9 mouse cellular contexts compared by ENCODE assay signal in the genomic region with DNA sequence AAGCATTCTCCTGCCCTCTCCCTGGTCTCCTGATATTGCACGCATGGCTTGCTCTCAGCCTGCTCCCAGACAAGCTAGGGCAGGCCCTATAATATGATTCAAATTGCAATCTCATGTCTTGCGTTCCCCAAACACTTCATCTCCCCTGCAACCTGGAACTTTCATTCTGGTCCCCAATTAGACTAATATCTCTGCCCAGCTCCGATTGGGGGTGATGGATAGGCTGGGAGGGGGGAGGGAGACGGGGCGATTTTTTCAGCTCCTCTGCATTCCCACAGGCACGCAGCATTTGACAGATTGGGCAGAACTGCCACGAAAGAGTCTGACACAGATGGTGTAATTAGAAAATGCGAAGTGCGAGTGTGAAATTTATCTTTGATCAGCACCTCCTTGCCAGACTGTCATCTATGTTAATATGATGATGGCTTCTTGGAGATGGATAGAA.
DNase-seq lines count a peak whose midpoint lies in the region; ATAC-seq and TF ChIP-seq lines count a peak whose summit lies in the region.
"Had no signal": no experiment of that assay in that cellular context is flagged by ENCODE, and none has a peak within 500 bp of the region (broad histone marks: within the 10 kb centered on the region; RNA-seq: fewer than 3 reads in every experiment).

No protein-coding gene starts in this region.

- peak overlapping the region; percentile 26; the same call in 1 of the 2 replicates for H3K4me2 ChIP-seq in forebrain, embryonic 15.5 days (replicated peaks)
- H3K4me2 ChIP-seq in neural tube, embryonic 15.5 days, result peak overlapping the region; percentile 40
- H3K4me2 ChIP-seq: embryonic facial prominence, embryonic 12.5 days had no signal

- ATAC-seq in forebrain, embryonic 15.5 days (replicated peaks), result peak; percentile 82
- no peak for ATAC-seq in neural tube, embryonic 15.5 days (ENCODE audit: low FRiP score)

- no peak overlapping the region for H3K4me3 ChIP-seq in forebrain, embryonic 15.5 days
- H3K4me3 ChIP-seq in limb, embryonic 10.5 days, result no peak overlapping the region
- H3K4me3 ChIP-seq in neural tube, embryonic 15.5 days (replicated peaks), result no peak overlapping the region
- no peak overlapping the region for H3K4me3 ChIP-seq in gastrocnemius, adult 2 months
- H3K4me3 ChIP-seq: embryonic facial prominence, embryonic 12.5 days had no signal

- peak overlapping the region; percentile 83 for H3K27ac ChIP-seq in forebrain, embryonic 15.5 days (replicated peaks)
- no peak overlapping the region for H3K27ac ChIP-seq in limb, embryonic 10.5 days
- H3K27ac ChIP-seq in neural tube, embryonic 15.5 days (replicated peaks), result peak overlapping the region; percentile 78
- no peak overlapping the region for H3K27ac ChIP-seq in gastrocnemius, adult 2 months
- H3K27ac ChIP-seq: embryonic facial prominence, embryonic 12.5 days had no signal

- no peaks in the 10 kb centered on the region for H3K9me3 ChIP-seq in forebrain, embryonic 15.5 days
- no peaks in the 10 kb centered on the region for H3K9me3 ChIP-seq in limb, embryonic 10.5 days (replicated peaks)
- no peaks in the 10 kb centered on the region for H3K9me3 ChIP-seq in neural tube, embryonic 15.5 days (replicated peaks)
- H3K9me3 ChIP-seq: embryonic facial prominence, embryonic 12.5 days had no signal

- peak; percentile 25 for DNase-seq in layer of hippocampus, adult 9-11 months
- DNase-seq in layer of hippocampus, postnatal 25 days (ENCODE audit: extremely low spot score in 1 of 2, low spot score in 1 of 2), result no peak
- DNase-seq in limb, embryonic 10.5 days (ENCODE audit: low spot score), result peak; percentile 33
- no peak for DNase-seq in heart, adult 9 months (ENCODE audit: low spot score in 2 of 2)
- no peak for DNase-seq in gastrocnemius, adult 2 months
- DNase-seq: heart, postnatal 10 days had no signal

- no peak for TF ChIP-seq CTCF in gastrocnemius, adult 2 months (IDR thresholded peaks at IDR 0.05)

- no peak overlapping the region for H3K9ac ChIP-seq in forebrain, embryonic 15.5 days (replicated peaks)
- H3K9ac ChIP-seq in neural tube, embryonic 15.5 days (replicated peaks), result no peak overlapping the region
- H3K9ac ChIP-seq: embryonic facial prominence, embryonic 12.5 days had no signal

- no peaks in the 10 kb centered on the region for H3K27me3 ChIP-seq in forebrain, embryonic 15.5 days
- H3K27me3 ChIP-seq in limb, embryonic 10.5 days (ENCODE audit: low read depth, poor library complexity, severe bottlenecking), result no peaks in the 10 kb centered on the region
- H3K27me3 ChIP-seq in neural tube, embryonic 15.5 days (replicated peaks), result no peaks in the 10 kb centered on the region
- H3K27me3 ChIP-seq: embryonic facial prominence, embryonic 12.5 days had no signal

- intact Hi-C loops in gastrocnemius, adult 2 months (cut with DNase I), result no loop called here

- H3K36me3 ChIP-seq in forebrain, embryonic 15.5 days, result no peaks in the 10 kb centered on the region
- no peaks in the 10 kb centered on the region for H3K36me3 ChIP-seq in limb, embryonic 10.5 days
- no peaks in the 10 kb centered on the region for H3K36me3 ChIP-seq in neural tube, embryonic 15.5 days
- H3K36me3 ChIP-seq: embryonic facial prominence, embryonic 12.5 days had no signal

- WGBS in forebrain, embryonic 15.5 days, result 20% methylated on average over 9 of the region's 9 CpGs
- 31% methylated on average over 9 of the region's 9 CpGs for WGBS in limb, embryonic 10.5 days
- WGBS in neural tube, embryonic 15.5 days, result 19% methylated on average over 9 of the region's 9 CpGs

- peaks cover 39% of the 10 kb centered on the region for H3K4me1 ChIP-seq in forebrain, embryonic 15.5 days
- H3K4me1 ChIP-seq in limb, embryonic 10.5 days, result peaks cover 23% of the 10 kb centered on the region
- peaks cover 33% of the 10 kb centered on the region for H3K4me1 ChIP-seq in neural tube, embryonic 15.5 days

Comparison
In these comparisons a context has a peak if more than half of its experiments do, and no peak if none do; other contexts are left out.
1. DNase-seq: peak in layer of hippocampus, adult 9-11 months (single experiment) and limb, embryonic 10.5 days (single experiment); none in layer of hippocampus, postnatal 25 days (0 of 2), heart, adult 9 months (0 of 2) and gastrocnemius, adult 2 months (single experiment).
2. H3K27ac ChIP-seq: peak in forebrain, embryonic 15.5 days (single experiment) and neural tube, embryonic 15.5 days (single experiment); none in limb, embryonic 10.5 days (single experiment) and gastrocnemius, adult 2 months (single experiment).